Mouse (Mus musculus) megakaryocyte, embryonic 14.5 days (primary cell): ENCODE measurements at regions not wholly inside any gene's neighbourhood (a gene's known extent, or its start where the extent isn't known, plus 50 kb on each side); places are given as distances from the start of the nearest gene placed in this dataset.

Experiments
- FLI1 ChIP-seq: IDR thresholded peaks from 2 replicates; pipeline ENCODE4 v1.6.1; 2012; ENCODE audit warnings: low read length, inconsistent platforms, mixed read lengths
- GATA1 ChIP-seq: IDR thresholded peaks from 3 replicates; pipeline ENCODE4 v1.6.1; 2012; ENCODE audit warnings: mixed read lengths, low read length, inconsistent platforms, borderline replicate concordance

DNA sequence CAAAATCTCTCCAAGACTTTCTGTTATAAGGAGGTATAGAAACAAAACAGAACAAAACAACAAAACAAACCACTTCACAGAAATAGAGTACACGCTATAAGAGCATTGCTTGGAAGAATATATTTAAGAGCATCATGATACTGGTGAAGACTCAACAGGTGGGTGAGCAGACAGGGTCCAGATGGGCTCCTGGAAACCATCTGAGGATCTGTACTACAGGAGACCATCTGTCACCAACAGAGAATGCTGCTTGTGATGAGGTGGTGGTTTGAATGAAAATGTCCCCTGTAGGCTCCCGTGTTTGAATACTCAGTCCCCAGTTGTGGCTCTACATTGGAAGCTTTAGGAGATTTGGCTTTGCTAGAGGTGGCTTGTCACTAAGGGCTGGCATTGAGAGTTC is 785.1 kb upstream of the Intu start:
- no peak for TF ChIP-seq GATA1
- no peak for TF ChIP-seq FLI1
